Mouse (Mus musculus) urinary bladder, postnatal 0 days (tissue): ENCODE measurements around the gene Gm10251. TPM values are rescaled to one million over a fixed set of nuclear protein-coding genes. Genes with fewer than 3 reads are reported as not detected.

ENCODE experiments used
- polyA plus RNA-seq: library from polyadenylated mRNA; unstranded; fragments of >200 nt; fragmentation: Nextera tagmentation; extraction: Ambion mirVana; gene quantifications from 2 replicates; pipeline ENCODE4 v1.2.1, GENCODE M21; 2015

Gene Gm10251
- not detected in 2 replicates for polyA plus RNA-seq

GRCm38 (mm10) chr14:6684070-6684469, at the start of gene Gm10251:
Gene Gm10251, minus strand, starts transcription at chr14:6684170.

GRCm38 (mm10) chr14:6720151-6720550, 36.2 kb upstream of the Gm10251 start, which contains the start of gene Gm8050:
Gene Gm8050, minus strand, starts transcription at chr14:6720251.

GRCm38 (mm10) chr14:6622318-6622717, 61.7 kb downstream of the Gm10251 start, which contains the start of gene Gm3460:
Gene Gm3460, minus strand, starts transcription at chr14:6622418.

GRCm38 (mm10) chr14:6590513-6590912, 93.5 kb downstream of the Gm10251 start, which contains the start of gene Gm3629:
Gene Gm3629, minus strand, starts transcription at chr14:6590613.

Other genes starting within 250 kb of the Gm10251 start
- not detected in 2 replicates for gene Gm3594, start 239.6 kb downstream of the Gm10251 start, polyA plus RNA-seq
- gene Gm8356, start 146.9 kb downstream of the Gm10251 start, polyA plus RNA-seq = not detected in 2 replicates
- gene Gm3629, start 93.6 kb downstream of the Gm10251 start, polyA plus RNA-seq = 0.19 and 0.30 TPM in 2 replicates
- gene Gm3460, start 61.8 kb downstream of the Gm10251 start, polyA plus RNA-seq = not detected in 2 replicates
- gene Gm8050, start 36.1 kb upstream of the Gm10251 start, polyA plus RNA-seq = not detected in 2 replicates
- 2.6 and 3.8 TPM in 2 replicates for gene Gm3636, start 58.2 kb upstream of the Gm10251 start, polyA plus RNA-seq
- gene Gm8362, start 90.2 kb upstream of the Gm10251 start, polyA plus RNA-seq = not detected in 2 replicates
- gene Gm3642, start 156.1 kb upstream of the Gm10251 start, polyA plus RNA-seq = not detected in 2 replicates
- 1.7 and 2.0 TPM in 2 replicates for gene Gm3667, start 205.8 kb upstream of the Gm10251 start, polyA plus RNA-seq